Comparison of ENCODE assay signal across 17 mouse cellular contexts in the genomic region with DNA sequence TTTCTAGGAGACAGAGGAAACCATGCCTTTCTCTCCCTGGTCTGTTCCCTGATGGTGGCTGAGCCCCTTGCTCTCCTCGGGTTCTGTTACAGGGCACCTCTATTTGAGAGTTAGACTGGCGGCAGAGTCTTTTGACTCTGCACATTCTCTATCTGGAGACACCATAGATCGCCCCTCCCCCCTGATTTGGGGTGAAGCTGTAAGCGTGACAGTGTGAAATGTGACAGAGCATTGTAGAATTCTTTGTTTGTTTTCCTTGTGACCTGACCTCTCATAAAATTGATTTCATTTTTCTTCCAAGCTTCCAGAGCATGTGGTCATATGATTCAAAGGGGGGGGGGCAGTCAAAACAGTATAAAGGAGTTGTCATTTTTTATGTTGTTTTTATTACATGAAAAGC.
DNase-seq lines count a peak whose midpoint lies in the region; ATAC-seq and TF ChIP-seq lines count a peak whose summit lies in the region.
"Had no signal": no experiment of that assay in that cellular context is flagged by ENCODE, and none has a peak within 500 bp of the region (broad histone marks: within the 10 kb centered on the region; RNA-seq: fewer than 3 reads in every experiment).

No protein-coding gene starts in this region.

- intact Hi-C loops in heart, postnatal 36 days (cut with DNase I) = no loop called here

- peaks cover 14% of the 10 kb centered on the region for H3K4me1 ChIP-seq in heart, embryonic 15.5 days (replicated peaks)
- peaks cover 3% of the 10 kb centered on the region; the same call in 1 of the 2 replicates for H3K4me1 ChIP-seq in lung, embryonic 14.5 days (ENCODE audit: insufficient read depth)
- peaks cover 13% of the 10 kb centered on the region for H3K4me1 ChIP-seq in embryonic facial prominence, embryonic 10.5 days
- H3K4me1 ChIP-seq: forebrain, embryonic 15.5 days; intestine, embryonic 15.5 days had no signal

- 27% methylated on average over 4 of the region's 4 CpGs for WGBS in heart, embryonic 15.5 days
- WGBS in lung, embryonic 14.5 days = 28% methylated on average over 4 of the region's 4 CpGs
- WGBS in embryonic facial prominence, embryonic 10.5 days = 49% methylated on average over 4 of the region's 4 CpGs

- H3K27ac ChIP-seq in heart, embryonic 15.5 days = peak overlapping the region; percentile 77
- H3K27ac ChIP-seq in lung, embryonic 14.5 days (ENCODE audit: low read depth) = no peak overlapping the region
- no peak overlapping the region for H3K27ac ChIP-seq in embryonic facial prominence, embryonic 10.5 days (replicated peaks)
- H3K27ac ChIP-seq in layer of hippocampus, adult 2 months = no peak overlapping the region
- H3K27ac ChIP-seq: embryonic facial prominence, embryonic 13.5 days; forebrain, embryonic 15.5 days; gastrocnemius, adult 2 months; intestine, embryonic 15.5 days; limb, embryonic 12.5 days had no signal

- no peak for TF ChIP-seq CTCF in lung, embryonic 14.5 days (IDR thresholded peaks at IDR 0.05; ENCODE audit: low read depth)
- no peak for TF ChIP-seq CTCF in layer of hippocampus, adult 2 months (conservative IDR thresholded peaks at IDR 0.05)

- no peak for ATAC-seq in heart, embryonic 15.5 days (replicated peaks; ENCODE audit: insufficient number of reproducible peaks, insufficient read depth, low FRiP score, low read depth)
- ATAC-seq in lung, embryonic 14.5 days (ENCODE audit: insufficient read depth) = no peak
- ATAC-seq: forebrain, embryonic 15.5 days; intestine, embryonic 15.5 days had no signal

- H3K9me3 ChIP-seq in heart, embryonic 15.5 days (replicated peaks) = no peaks in the 10 kb centered on the region
- no peaks in the 10 kb centered on the region for H3K9me3 ChIP-seq in lung, embryonic 14.5 days (ENCODE audit: low read depth, low read length)
- no peaks in the 10 kb centered on the region for H3K9me3 ChIP-seq in embryonic facial prominence, embryonic 10.5 days
- H3K9me3 ChIP-seq: embryonic facial prominence, embryonic 13.5 days; forebrain, embryonic 15.5 days; intestine, embryonic 15.5 days; limb, embryonic 12.5 days had no signal

- no peak overlapping the region for H3K4me2 ChIP-seq in heart, embryonic 15.5 days
- H3K4me2 ChIP-seq in lung, embryonic 14.5 days = no peak overlapping the region
- H3K4me2 ChIP-seq: embryonic facial prominence, embryonic 13.5 days; forebrain, embryonic 15.5 days; intestine, embryonic 15.5 days; limb, embryonic 12.5 days had no signal

- DNase-seq in heart, postnatal 36 days = no peak
- DNase-seq in lung, embryonic 14.5 days = peak; percentile 33
- DNase-seq in lung, postnatal 14 days = no peak
- DNase-seq in adipocyte (ENCODE audit: low spot score) = peak; percentile 13
- DNase-seq in embryonic facial prominence, embryonic 10.5 days (ENCODE audit: low spot score) = peak; percentile 28
- no peak for DNase-seq in layer of hippocampus, adult 2 months (ENCODE audit: low spot score in 2 of 2)
- DNase-seq: cerebellum, adult 18-20 months; gastrocnemius, adult 2 months; layer of hippocampus, postnatal 36 days; lung, adult 2 months; right cerebral cortex, postnatal 25 days; thymus, adult 2 months had no signal

- H3K9ac ChIP-seq in heart, embryonic 15.5 days = no peak overlapping the region
- no peak overlapping the region for H3K9ac ChIP-seq in lung, embryonic 14.5 days
- H3K9ac ChIP-seq: embryonic facial prominence, embryonic 13.5 days; forebrain, embryonic 15.5 days; intestine, embryonic 15.5 days; limb, embryonic 12.5 days had no signal

- H3K27me3 ChIP-seq in heart, embryonic 15.5 days = no peaks in the 10 kb centered on the region
- H3K27me3 ChIP-seq in lung, embryonic 14.5 days (ENCODE audit: insufficient read depth, low read length) = no peaks in the 10 kb centered on the region
- no peaks in the 10 kb centered on the region for H3K27me3 ChIP-seq in embryonic facial prominence, embryonic 10.5 days (replicated peaks; ENCODE audit: low read depth, poor library complexity, severe bottlenecking)
- H3K27me3 ChIP-seq: embryonic facial prominence, embryonic 13.5 days; forebrain, embryonic 15.5 days; intestine, embryonic 15.5 days; limb, embryonic 12.5 days had no signal

- no peaks in the 10 kb centered on the region for H3K36me3 ChIP-seq in heart, embryonic 15.5 days
- H3K36me3 ChIP-seq in lung, embryonic 14.5 days (ENCODE audit: insufficient read depth) = no peaks in the 10 kb centered on the region
- no peaks in the 10 kb centered on the region for H3K36me3 ChIP-seq in embryonic facial prominence, embryonic 10.5 days (replicated peaks)
- H3K36me3 ChIP-seq: embryonic facial prominence, embryonic 13.5 days; forebrain, embryonic 15.5 days; intestine, embryonic 15.5 days; limb, embryonic 12.5 days had no signal

- H3K4me3 ChIP-seq in heart, embryonic 15.5 days = no peak overlapping the region
- H3K4me3 ChIP-seq in lung, embryonic 14.5 days (ENCODE audit: low read depth, low read length) = no peak overlapping the region
- H3K4me3 ChIP-seq in embryonic facial prominence, embryonic 10.5 days = no peak overlapping the region
- no peak overlapping the region for H3K4me3 ChIP-seq in layer of hippocampus, adult 2 months
- H3K4me3 ChIP-seq: embryonic facial prominence, embryonic 13.5 days; forebrain, embryonic 15.5 days; gastrocnemius, adult 2 months; intestine, embryonic 15.5 days; limb, embryonic 12.5 days had no signal

Comparison
In these comparisons a context has a peak if more than half of its experiments do, and no peak if none do; other contexts are left out.
1. DNase-seq: peak in lung, embryonic 14.5 days (single experiment), adipocyte (single experiment) and embryonic facial prominence, embryonic 10.5 days (single experiment); none in heart, postnatal 36 days (0 of 2), lung, postnatal 14 days (single experiment) and layer of hippocampus, adult 2 months (0 of 2).